Mouse (Mus musculus) CH12.LX (cell line): ENCODE data around the gene Sbk3. TPM values are rescaled to one million over a fixed set of nuclear protein-coding genes. Genes with fewer than 3 reads are reported as not detected.

ENCODE experiments used
- DNase-seq: peaks from one replicate; pipeline ENCODE4 v3.0.0-alpha.2; 2013; ENCODE audit errors: extremely low read depth
- H3K27ac ChIP-seq: 2 replicates; pipeline ENCODE4 v1.5.1; 2012; ENCODE audit warnings: low read depth, mild to moderate bottlenecking, control low read depth, moderate library complexity; ENCODE audit not compliant: insufficient read depth
- H3K27me3 ChIP-seq: replicated peaks from 2 replicates; pipeline ENCODE3; 2012; ENCODE audit warnings: inconsistent platforms
- H3K36me3 ChIP-seq, 2 experiments: replicated peaks in 1 of 2; 2 replicates each; pipeline versions ENCODE3 to v1.6.1; 2012; ENCODE audit warnings: inconsistent platforms in 1 of 2, low read length in 1 of 2, mild to moderate bottlenecking in 1 of 2, mixed read lengths in 1 of 2, moderate library complexity in 1 of 2; ENCODE audit not compliant: control insufficient read depth in 1 of 2, insufficient read depth in 1 of 2
- H3K4me1 ChIP-seq, 2 experiments: 2 replicates each; pipeline ENCODE4 v1.6.1; 2012; ENCODE audit warnings: inconsistent platforms in 1 of 2, moderate library complexity in 1 of 2; ENCODE audit not compliant: insufficient read depth in 2 of 2, control insufficient read depth in 1 of 2
- H3K4me2 ChIP-seq: 2 replicates; pipeline ENCODE4 v1.6.1; 2012; ENCODE audit warnings: low read depth, mild to moderate bottlenecking, control low read depth; ENCODE audit not compliant: poor library complexity, insufficient read depth, severe bottlenecking
- H3K4me3 ChIP-seq, 3 experiments: fragments of 150-350 bp in 1 of 3; sonication (generic) in 1 of 3; replicated peaks in 1 of 3; 2 replicates each; pipeline versions ENCODE3 to v1.5.1; 2011 to 2012; ENCODE audit warnings: low read depth in 2 of 3, low read length in 2 of 3, mild to moderate bottlenecking in 2 of 3, moderate library complexity in 2 of 3, control low read depth in 1 of 3, improper control_type of control experiment in 1 of 3, inconsistent platforms in 1 of 3, mixed read lengths in 1 of 3; ENCODE audit not compliant: poor library complexity in 1 of 3
- H3K79me2 ChIP-seq: replicated peaks from 2 replicates; pipeline ENCODE4 v1.6.1; 2012; ENCODE audit warnings: mild to moderate bottlenecking, moderate library complexity; ENCODE audit not compliant: control insufficient read depth, poor library complexity, insufficient read depth, severe bottlenecking; ENCODE audit errors: extremely low read depth
- H3K9ac ChIP-seq: 2 replicates; pipeline ENCODE4 v1.6.1; 2012; ENCODE audit warnings: low read depth, mild to moderate bottlenecking, control low read depth, moderate library complexity; ENCODE audit not compliant: insufficient read depth
- H3K9me3 ChIP-seq: replicated peaks from 2 replicates; pipeline ENCODE3; 2012; ENCODE audit warnings: low read length, inconsistent platforms, mixed read lengths
- CTCF ChIP-seq, 2 experiments: IDR thresholded peaks in 1 of 2; conservative IDR thresholded peaks in 1 of 2; 2 replicates each; pipeline ENCODE4 v1.5.1; 2011 to 2012; ENCODE audit warnings: low read depth in 2 of 2, low read length in 2 of 2, improper control_type of control experiment in 1 of 2, inconsistent platforms in 1 of 2, mild to moderate bottlenecking in 1 of 2, moderate library complexity in 1 of 2
- E2F4 ChIP-seq: IDR thresholded peaks from 2 replicates; pipeline ENCODE4 v1.6.1; 2011; ENCODE audit warnings: low read depth, low read length, improper control_type of control experiment; ENCODE audit not compliant: insufficient replicate concordance
- ELF1 ChIP-seq: IDR thresholded peaks from 2 replicates; pipeline ENCODE4 v1.6.1; 2014; ENCODE audit warnings: low read depth, mild to moderate bottlenecking, inconsistent platforms, low read length, improper control_type of control experiment
- ETS1 ChIP-seq: conservative IDR thresholded peaks from 2 replicates; pipeline ENCODE4 v1.6.1; 2012; ENCODE audit warnings: low read depth, mild to moderate bottlenecking, inconsistent platforms, low read length, improper control_type of control experiment, moderate library complexity
- IRF4 ChIP-seq: IDR thresholded peaks from 2 replicates; pipeline ENCODE4 v1.6.1; 2014; ENCODE audit warnings: low read depth, mild to moderate bottlenecking, inconsistent platforms, low read length, improper control_type of control experiment
- JUN ChIP-seq: IDR thresholded peaks from 2 replicates; pipeline ENCODE4 v1.6.1; 2011; ENCODE audit warnings: low read depth, mild to moderate bottlenecking, low read length, improper control_type of control experiment, moderate library complexity; ENCODE audit not compliant: insufficient read depth
- JUND ChIP-seq: conservative IDR thresholded peaks from 2 replicates; pipeline ENCODE4 v1.6.1; 2011; ENCODE audit warnings: low read depth, low read length, improper control_type of control experiment
- MAFK ChIP-seq: IDR thresholded peaks from 2 replicates; pipeline ENCODE4 v1.6.1; 2011; ENCODE audit warnings: low read length, improper control_type of control experiment; ENCODE audit not compliant: insufficient replicate concordance
- MAZ ChIP-seq: IDR thresholded peaks from 2 replicates; pipeline ENCODE4 v1.6.1; 2012; ENCODE audit warnings: low read depth, mild to moderate bottlenecking, inconsistent platforms, low read length, improper control_type of control experiment, moderate library complexity
- MEF2A ChIP-seq: IDR thresholded peaks from 2 replicates; pipeline ENCODE4 v1.6.1; 2014; ENCODE audit warnings: low read depth, mild to moderate bottlenecking, inconsistent platforms, low read length, improper control_type of control experiment, borderline replicate concordance
- MYC ChIP-seq: IDR thresholded peaks from 2 replicates; pipeline ENCODE4 v1.6.1; 2011; ENCODE audit warnings: low read depth, mild to moderate bottlenecking, improper control_type of control experiment, low read length
- NELFE ChIP-seq: IDR thresholded peaks from 2 replicates; pipeline ENCODE4 v1.6.1; 2011; ENCODE audit warnings: low read depth, low read length, improper control_type of control experiment
- POLR2A ChIP-seq: IDR thresholded peaks from 2 replicates; pipeline ENCODE4 v1.6.1; 2011; ENCODE audit warnings: low read depth, mild to moderate bottlenecking, improper control_type of control experiment, low read length
- POLR2AphosphoS2 ChIP-seq: IDR thresholded peaks from 2 replicates; pipeline ENCODE4 v1.6.1; 2011; ENCODE audit warnings: low read depth, low read length, improper control_type of control experiment
- RCOR1 ChIP-seq: conservative IDR thresholded peaks from 2 replicates; pipeline ENCODE4 v1.6.1; 2012; ENCODE audit warnings: low read depth, mild to moderate bottlenecking, inconsistent platforms, low read length, improper control_type of control experiment
- TBP ChIP-seq: conservative IDR thresholded peaks from 2 replicates; pipeline ENCODE4 v1.6.1; 2011; ENCODE audit warnings: low read depth, low read length, improper control_type of control experiment
- TCF12 ChIP-seq: IDR thresholded peaks from 2 replicates; pipeline ENCODE4 v1.6.1; 2014; ENCODE audit warnings: low read depth, mild to moderate bottlenecking, inconsistent platforms, low read length, improper control_type of control experiment
- UBTF ChIP-seq: IDR thresholded peaks from 2 replicates; pipeline ENCODE4 v1.6.1; 2012; ENCODE audit warnings: low read depth, mild to moderate bottlenecking, inconsistent platforms, low read length, improper control_type of control experiment, moderate library complexity
- USF2 ChIP-seq: conservative IDR thresholded peaks from 2 replicates; pipeline ENCODE4 v1.6.1; 2011; ENCODE audit warnings: low read depth, low read length, improper control_type of control experiment
- ZKSCAN1 ChIP-seq: IDR thresholded peaks from 2 replicates; pipeline ENCODE4 v1.6.1; 2012; ENCODE audit warnings: low read depth, inconsistent platforms, low read length, improper control_type of control experiment, borderline replicate concordance
- ZMIZ1 ChIP-seq: IDR thresholded peaks from 2 replicates; pipeline ENCODE4 v1.6.1; 2012; ENCODE audit warnings: low read depth, mild to moderate bottlenecking, inconsistent platforms, low read length, improper control_type of control experiment
- dilution Hi-C: fragments of 300-500 bp; cut with MboI; formaldehyde crosslinking; loops from 2 replicates; pipeline ENCODE4 v1.14.3; 2020; ENCODE audit warnings: low sequenced_read_pairs; ENCODE audit not compliant: extremely low pct_unique_long_range_greater_than_20kb, extremely low pct_ligation_motif_present
- in situ Hi-C: fragments of 300-500 bp; cut with MboI; formaldehyde crosslinking; loops from 3 replicates; pipeline ENCODE4 v1.14.3; 2019; ENCODE audit warnings: low sequenced_read_pairs, low pct_ligation_motif_present, low pct_unique_long_range_greater_than_20kb, mixed read lengths
- polyA plus RNA-seq: library from polyadenylated mRNA; unstranded; fragments of >175 nt; gene quantifications from 2 replicates; pipeline ENCODE4 v1.2.1, GENCODE M21; 2012; ENCODE audit warnings: low read depth; ENCODE audit not compliant: insufficient read length
- total RNA-seq, 2 experiments: library from RNA; depleted of rRNA; stranded (reverse); fragments of 300-350 nt in 1 of 2; fragments of >200 nt in 1 of 2; gene quantifications; 2 replicates each; pipeline ENCODE4 v1.2.3; 2012 to 2014

Gene Sbk3
- total and polyA plus RNA-seq, 3 experiments, result not detected

- Histone ChIP-seq H3K27me3 (no peaks in the 10 kb centered on the region), H3K4me2 (no peak overlapping the region), H3K27ac (no peak overlapping the region), H3K9ac (no peak overlapping the region), H3K4me3 (no peak overlapping the region), H3K79me2 (no peaks in the 10 kb centered on the region), H3K36me3 (peaks cover 34 to 50% of the 10 kb centered on the region in 2 experiments), H3K4me1 (peaks cover 10 to 33% of the 10 kb centered on the region in 2 experiments), H3K9me3 (no peaks in the 10 kb centered on the region)
- no peak for TF ChIP-seq JUND
- TF ChIP-seq TCF12, result no peak
- TF ChIP-seq CTCF (conservative IDR thresholded peaks at IDR 0.05 in 1 of 2, IDR thresholded peaks at IDR 0.05 in 1 of 2; ENCODE audit: low read depth in 2 of 2, low read length in 2 of 2), result no peak
- TF ChIP-seq ZKSCAN1, result no peak
- no peak for TF ChIP-seq POLR2A
- no peak for TF ChIP-seq MEF2A
- no peak for TF ChIP-seq TBP
- TF ChIP-seq E2F4, result no peak
- TF ChIP-seq POLR2AphosphoS2, result no peak
- no peak for TF ChIP-seq ETS1
- no peak for TF ChIP-seq MYC
- TF ChIP-seq NELFE, result no peak
- DNase-seq, result no peak
- in situ Hi-C loops, result no loop called here
- dilution Hi-C loops, result no loop called here
Observed at GRCm38 (mm10) chr7:4920976-4921823, 49.8 kb downstream of the Sbk3 start.

GRCm38 (mm10) chr7:4920496-4920895 lies 50.5 kb downstream of the Sbk3 start:
- Histone ChIP-seq H3K4me1 (peaks cover 12 to 30% of the 10 kb centered on the region in 2 experiments), H3K9me3 (no peaks in the 10 kb centered on the region), H3K27ac (no peak overlapping the region), H3K4me2 (no peak overlapping the region), H3K9ac (no peak overlapping the region), H3K79me2 (no peaks in the 10 kb centered on the region), H3K27me3 (no peaks in the 10 kb centered on the region), H3K36me3 (peaks cover 34 to 50% of the 10 kb centered on the region in 2 experiments), H3K4me3 (no peak overlapping the region)
- in situ Hi-C loops, result no loop called here
- dilution Hi-C loops, result no loop called here
- no peak for DNase-seq
- TF ChIP-seq UBTF (no peak), MAZ (no peak), IRF4 (no peak), JUN (no peak), JUND (no peak), MAFK (no peak), USF2 (no peak), ZKSCAN1 (no peak), ELF1 (no peak), RCOR1 (no peak), ZMIZ1 (no peak)
